In genomic region chr13:82265170-82265569, GRCm38 (mm10) we compare ENCODE assay signal across 17 mouse cellular contexts.
"Had no signal": no experiment of that assay in that cellular context is flagged by ENCODE, and none has a peak within 500 bp of the region (broad histone marks: within the 10 kb centered on the region; RNA-seq: fewer than 3 reads in every experiment).

No protein-coding gene starts in this region.

- H3K9me3 ChIP-seq: limb, embryonic 12.5 days; liver, embryonic 13.5 days; lung, embryonic 15.5 days; megakaryocyte, embryonic 14.5 days; neural tube, embryonic 15.5 days had no signal

- ATAC-seq: liver, postnatal 0 days had no signal

- H3K27me3 ChIP-seq: limb, embryonic 12.5 days; liver, embryonic 13.5 days; lung, embryonic 15.5 days; megakaryocyte, embryonic 14.5 days; neural tube, embryonic 15.5 days had no signal

- H3K4me3 ChIP-seq: limb, embryonic 12.5 days; liver, embryonic 13.5 days; lung, embryonic 15.5 days; megakaryocyte, embryonic 14.5 days; myocyte; neural tube, embryonic 15.5 days had no signal

- H3K9ac ChIP-seq: limb, embryonic 12.5 days; liver, embryonic 13.5 days; liver, postnatal 0 days; lung, embryonic 15.5 days; neural tube, embryonic 15.5 days had no signal

- DNase-seq: layer of hippocampus, adult 9-11 months; layer of hippocampus, postnatal 36 days; liver; liver, embryonic 13.5 days; liver, postnatal 0 days; lung, postnatal 14 days; right cerebral cortex, postnatal 4 days; spleen, adult 18-20 months; thymus, adult 2 months; thymus, postnatal 25 days had no signal

- H3K4me1 ChIP-seq: limb, embryonic 12.5 days; liver, embryonic 13.5 days; lung, embryonic 15.5 days; neural tube, embryonic 15.5 days had no signal

- H3K27ac ChIP-seq: kidney, postnatal 0 days; limb, embryonic 12.5 days; liver, embryonic 13.5 days; lung, embryonic 15.5 days; macrophage; neural tube, embryonic 15.5 days had no signal

- H3K4me2 ChIP-seq: limb, embryonic 12.5 days; liver, embryonic 13.5 days; lung, embryonic 15.5 days; neural tube, embryonic 15.5 days had no signal

- H3K36me3 ChIP-seq: limb, embryonic 12.5 days; liver, embryonic 13.5 days; lung, embryonic 15.5 days; neural tube, embryonic 15.5 days had no signal
